Mouse (Mus musculus) ES-Bruce4 (cell line): Measurements from ENCODE around the gene Hoxc6.

ENCODE experiments used
- CTCF ChIP-seq: IDR thresholded peaks from one replicate; pipeline ENCODE4 v1.8.1; 2011; ENCODE audit warnings: low read depth, low read length
- EP300 ChIP-seq: IDR thresholded peaks from 2 replicates; pipeline ENCODE4 v1.6.1; 2011; ENCODE audit warnings: low read depth, low read length; ENCODE audit not compliant: insufficient read depth

- no peak for TF ChIP-seq EP300
- TF ChIP-seq CTCF = no peak
These were observed 63.2 kb downstream of the Hoxc6 start for GRCm38 (mm10) chr15:103061131-103061825.
